Mouse (Mus musculus): ENCODE measurements around the gene Smlr1.

- TF ChIP-seq POLR2A (IDR thresholded peaks at IDR 0.05; ENCODE audit: insufficient read depth, low read depth, low read length) = no peak
- no peak for TF ChIP-seq EP300 (IDR thresholded peaks at IDR 0.05; ENCODE audit: insufficient read depth, low read depth, low read length)
Measured at GRCm38 (mm10) chr10:25535891-25536331, at the start of gene Smlr1.
